Mouse (Mus musculus) 416B (cell line): ENCODE results near the gene Speer2.
A peak's percentile ranks its signal among the peaks of the same experiment; 100 is the strongest.

ENCODE experiments used
- DNase-seq: peaks from one replicate; pipeline ENCODE4 v3.0.0; 2011; ENCODE audit warnings: low read depth

Gene Speer2

GRCm38 (mm10) chr16:69863644-69864043 is at the start of gene Speer2:
Speer2 (minus strand) TSS chr16:69863744.
- DNase-seq, result no peak

DNA sequence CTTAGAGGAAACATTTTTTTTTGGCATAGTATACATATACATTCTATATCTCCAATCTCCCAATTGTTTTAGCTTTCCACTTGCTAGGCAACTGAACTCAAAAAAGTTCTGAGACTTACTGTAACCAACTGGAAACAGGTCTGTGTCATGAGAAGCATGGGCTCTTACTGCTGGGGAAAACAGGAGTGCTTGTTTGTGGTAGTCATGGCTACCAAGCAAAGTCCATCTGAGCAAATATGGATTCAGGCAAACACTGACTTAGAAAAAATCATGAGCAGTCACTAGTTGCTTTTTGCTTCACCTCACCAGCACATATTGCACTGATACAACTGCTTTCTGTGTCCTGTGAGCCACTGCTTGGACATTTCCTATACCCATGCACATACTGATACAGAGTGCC is 40.8 kb upstream of the Speer2 start:
- DNase-seq, result no peak

- DNase-seq, result no peak
These were observed 17.2 kb upstream of the Speer2 start for GRCm38 (mm10) chr16:69880712-69881111.

DNA sequence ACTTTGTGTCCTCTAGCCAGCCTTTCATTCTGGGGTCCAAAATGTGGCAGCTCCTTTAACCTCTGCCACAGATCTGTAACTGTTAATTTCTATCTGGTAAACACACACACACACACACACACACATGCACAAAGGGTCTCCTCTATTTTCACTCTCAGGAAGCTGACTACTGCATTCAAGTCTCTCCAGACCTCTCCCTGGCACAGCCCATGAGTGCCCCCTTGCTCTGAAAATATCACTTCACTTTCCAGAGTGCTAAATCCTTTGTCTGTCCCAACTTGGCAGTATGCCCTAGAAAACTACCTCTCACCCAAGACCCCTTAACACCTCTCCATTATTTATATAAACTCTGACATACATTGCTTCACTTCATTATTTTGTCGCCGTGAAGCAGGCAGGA is 26.9 kb downstream of the Speer2 start:
- peak; percentile 7 for DNase-seq

DNA sequence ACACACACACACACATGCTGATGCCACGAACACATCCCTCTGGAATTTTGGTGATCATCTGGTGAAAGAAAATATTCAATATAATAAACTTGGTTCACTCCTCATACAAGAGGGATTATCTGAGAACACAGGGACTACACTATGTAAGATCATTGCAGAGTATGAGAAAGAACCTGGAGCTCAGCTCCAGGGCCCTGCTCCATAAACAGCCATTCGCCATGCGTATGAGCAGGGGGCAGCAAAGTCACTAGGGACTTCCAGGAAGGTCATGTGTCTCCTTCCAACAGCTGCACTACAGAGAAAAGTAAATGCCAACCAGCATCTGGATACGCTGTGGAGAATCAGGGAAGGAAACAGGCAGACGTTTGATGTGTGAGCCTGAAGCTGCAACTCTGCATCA is 49.9 kb downstream of the Speer2 start:
- DNase-seq, result no peak
